Comparison of ENCODE assay signal across 22 mouse cellular contexts in genomic region chr16:92707712-92708111, GRCm38 (mm10).
DNase-seq lines count a peak whose midpoint lies in the region; ATAC-seq and TF ChIP-seq lines count a peak whose summit lies in the region.
"Had no signal": no experiment of that assay in that cellular context is flagged by ENCODE, and none has a peak within 500 bp of the region (broad histone marks: within the 10 kb centered on the region; RNA-seq: fewer than 3 reads in every experiment).

No protein-coding gene starts in this region.

- 65% methylated on average over 4 of the region's 4 CpGs for WGBS in hindbrain, postnatal 0 days

- peaks cover 14 to 55% of the 10 kb centered on the region in 2 experiments for H3K4me1 ChIP-seq in MEL (ENCODE audit: control insufficient read depth in 1 of 2, insufficient read depth in 2 of 2, low read length in 2 of 2)
- no peaks in the 10 kb centered on the region for H3K4me1 ChIP-seq in hindbrain, postnatal 0 days (ENCODE audit: insufficient read depth, low read length)
- H3K4me1 ChIP-seq: forebrain, embryonic 12.5 days; heart, embryonic 12.5 days; hindbrain, embryonic 15.5 days had no signal

- H3K9me3 ChIP-seq in MEL (replicated peaks; ENCODE audit: insufficient read depth, low read length), result no peaks in the 10 kb centered on the region
- no peaks in the 10 kb centered on the region for H3K9me3 ChIP-seq in hindbrain, postnatal 0 days (ENCODE audit: low read length)
- H3K9me3 ChIP-seq: embryonic facial prominence, embryonic 13.5 days; forebrain, embryonic 12.5 days; heart, embryonic 12.5 days; hindbrain, embryonic 15.5 days had no signal

- no peak for DNase-seq in MEL (ENCODE audit: low read depth, low spot score)
- peak; percentile 31 for DNase-seq in brain, embryonic 14.5 days (ENCODE audit: low read depth)
- DNase-seq in layer of hippocampus, adult 8-10 months (ENCODE audit: low spot score in 2 of 2), result peak; percentile 67 to 75
- DNase-seq in layer of hippocampus, postnatal 14 days (ENCODE audit: low spot score in 2 of 2), result peak; percentile 42 to 84
- no peak for DNase-seq in left cerebral cortex, adult 9 months (ENCODE audit: low spot score in 2 of 2)
- DNase-seq in hindbrain, postnatal 0 days (ENCODE audit: low spot score), result no peak
- no peak for DNase-seq in frontal cortex, postnatal 10 days (ENCODE audit: low spot score in 2 of 2)
- DNase-seq: adrenal gland, adult 2 months; adrenal gland, postnatal 25 days; cerebellum, adult 11 months; cerebellum, adult 9-10 months; cerebellum, postnatal 25 days; gastrocnemius, adult 2 months; heart, adult 2 months; heart, postnatal 36 days had no signal

- peaks cover 3 to 57% of the 10 kb centered on the region in 2 experiments for H3K36me3 ChIP-seq in MEL (ENCODE audit: control insufficient read depth in 1 of 2, insufficient read depth in 2 of 2, low read length in 2 of 2)
- H3K36me3 ChIP-seq in hindbrain, postnatal 0 days (ENCODE audit: insufficient read depth, low read length), result no peaks in the 10 kb centered on the region
- H3K36me3 ChIP-seq: embryonic facial prominence, embryonic 13.5 days; forebrain, embryonic 12.5 days; heart, embryonic 12.5 days; hindbrain, embryonic 15.5 days had no signal

- no peak for TF ChIP-seq POLR2A in MEL (IDR thresholded peaks at IDR 0.05; ENCODE audit: control insufficient read depth in 1 of 2, insufficient read depth in 1 of 2, low read depth in 1 of 2, low read length in 2 of 2, poor library complexity in 1 of 2)
- TF ChIP-seq POLR2A in brain, embryonic 14.5 days (IDR thresholded peaks at IDR 0.05; ENCODE audit: borderline replicate concordance, extremely low read depth, insufficient read depth, insufficient read length, poor library complexity, severe bottlenecking), result no peak

- H3K4me2 ChIP-seq in hindbrain, postnatal 0 days (ENCODE audit: low read depth, low read length), result no peak overlapping the region
- H3K4me2 ChIP-seq: embryonic facial prominence, embryonic 13.5 days; forebrain, embryonic 12.5 days; heart, embryonic 12.5 days; hindbrain, embryonic 15.5 days had no signal

- 0 out of 2 replicates have a peak overlapping the region, but pooled peaks have one; percentile 7 for H3K27ac ChIP-seq in MEL (ENCODE audit: control insufficient read depth, low read depth, low read length)
- H3K27ac ChIP-seq in hindbrain, postnatal 0 days, result no peak overlapping the region
- H3K27ac ChIP-seq: embryonic facial prominence, embryonic 13.5 days; forebrain, embryonic 12.5 days; gastrocnemius, adult 2 months; heart, adult 2 months; hindbrain, embryonic 15.5 days had no signal

- no peaks in the 10 kb centered on the region for H3K27me3 ChIP-seq in MEL (ENCODE audit: control insufficient read depth in 1 of 2, insufficient read depth in 2 of 2, low read length in 2 of 2)
- no peaks in the 10 kb centered on the region for H3K27me3 ChIP-seq in hindbrain, postnatal 0 days (ENCODE audit: insufficient read depth, low read length)
- H3K27me3 ChIP-seq: CH12.LX had no signal

- no peak overlapping the region for H3K4me3 ChIP-seq in MEL (ENCODE audit: control insufficient read depth in 1 of 2, insufficient read depth in 1 of 2, low read depth in 2 of 2, low read length in 2 of 2)
- H3K4me3 ChIP-seq in hindbrain, postnatal 0 days (ENCODE audit: low read length), result no peak overlapping the region
- H3K4me3 ChIP-seq: embryonic facial prominence, embryonic 13.5 days; forebrain, embryonic 12.5 days; gastrocnemius, adult 2 months; heart, adult 2 months; heart, embryonic 12.5 days; hindbrain, embryonic 15.5 days had no signal

- no peak for TF ChIP-seq CTCF in MEL (IDR thresholded peaks at IDR 0.05 in 2 of 3, conservative IDR thresholded peaks at IDR 0.05 in 1 of 3; ENCODE audit: control insufficient read depth in 1 of 3, insufficient read depth in 1 of 3, low read depth in 2 of 3, low read length in 3 of 3, poor library complexity in 1 of 3, severe bottlenecking in 1 of 3)
- TF ChIP-seq CTCF in brain, embryonic 14.5 days (IDR thresholded peaks at IDR 0.05; ENCODE audit: borderline replicate concordance, extremely low read depth, insufficient read depth, insufficient read length), result no peak
- no peak for TF ChIP-seq CTCF in hindbrain, postnatal 0 days (IDR thresholded peaks at IDR 0.05; ENCODE audit: low read depth)

- no peak for TF ChIP-seq RAD21 in MEL (IDR thresholded peaks at IDR 0.05; ENCODE audit: low read depth, low read length)

- no peak for ATAC-seq in hindbrain, postnatal 0 days
- ATAC-seq: forebrain, embryonic 16.5 days; inflammation-experienced regulatory T-cells, adult 6 months had no signal

- TF ChIP-seq EP300 in MEL (IDR thresholded peaks at IDR 0.05; ENCODE audit: low read depth in 1 of 2, low read length in 2 of 2), result no peak

- H3K9ac ChIP-seq in MEL (ENCODE audit: control insufficient read depth, low read depth, low read length, poor library complexity, severe bottlenecking), result no peak overlapping the region
- no peak overlapping the region for H3K9ac ChIP-seq in hindbrain, postnatal 0 days (replicated peaks; ENCODE audit: low read length)
- H3K9ac ChIP-seq: embryonic facial prominence, embryonic 13.5 days; forebrain, embryonic 12.5 days; heart, embryonic 12.5 days; hindbrain, embryonic 15.5 days had no signal

- H3K79me2 ChIP-seq in MEL (ENCODE audit: control insufficient read depth, insufficient read depth, low read length, poor library complexity), result peaks cover 8% of the 10 kb centered on the region

TF ChIP-seq in MEL, 35 proteins besides CTCF, POLR2A, EP300 and RAD21:
- TF ChIP-seq MXI1 (IDR thresholded peaks at IDR 0.05; ENCODE audit: low read depth, low read length), result no peak

Comparison
In these comparisons a context has a peak if more than half of its experiments do, and no peak if none do; other contexts are left out.
1. DNase-seq: peak in brain, embryonic 14.5 days (single experiment), layer of hippocampus, adult 8-10 months (2 of 2) and layer of hippocampus, postnatal 14 days (2 of 2); none in MEL (single experiment), left cerebral cortex, adult 9 months (0 of 2), hindbrain, postnatal 0 days (single experiment) and frontal cortex, postnatal 10 days (0 of 2).